Mouse (Mus musculus) monocyte, adult 5-6 weeks (primary cell): Measurements from ENCODE around the gene Ush2a. TPM values are rescaled to one million over a fixed set of nuclear protein-coding genes. Genes with fewer than 3 reads are reported as not detected.

Experiments
- ATAC-seq: fragments of 153-309, 156-312 bp; replicated peaks from 2 replicates; pipeline ENCODE4 v1.8.0; 2017; ENCODE audit warnings: mild to moderate bottlenecking; ENCODE audit not compliant: low TSS enrichment, insufficient number of reproducible peaks, severe bottlenecking, poor library complexity, low FRiP score
- total RNA-seq: library from RNA; stranded (forward); fragments of 200-1000, 200-491, 200-594 nt; gene quantifications from 3 replicates; pipeline ENCODE4 v1.2.3, GENCODE M21; 2017

Ush2a gene
- total RNA-seq, 1 experiment from 2014 or later: not detected

DNA sequence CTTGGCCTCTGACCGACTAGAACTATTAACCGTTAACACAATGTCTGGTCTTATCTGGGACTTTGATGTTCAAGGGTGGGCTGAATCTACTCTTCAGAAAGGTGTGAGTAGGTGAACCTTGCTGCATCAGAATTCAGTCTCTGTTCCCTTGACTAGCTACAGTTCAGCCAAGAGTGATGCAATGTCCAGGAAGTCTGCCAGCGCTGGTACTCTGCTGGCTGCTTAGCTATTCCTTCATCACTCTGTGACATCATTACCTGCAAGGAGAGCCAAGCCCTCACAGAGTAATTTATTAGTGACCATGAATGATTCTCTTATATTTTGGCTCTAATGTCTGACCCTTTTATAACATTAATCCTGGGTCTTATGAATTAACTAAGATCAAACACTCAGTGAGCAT, 101.7 kb downstream of the Ush2a start:
- ATAC-seq: no peak

DNA sequence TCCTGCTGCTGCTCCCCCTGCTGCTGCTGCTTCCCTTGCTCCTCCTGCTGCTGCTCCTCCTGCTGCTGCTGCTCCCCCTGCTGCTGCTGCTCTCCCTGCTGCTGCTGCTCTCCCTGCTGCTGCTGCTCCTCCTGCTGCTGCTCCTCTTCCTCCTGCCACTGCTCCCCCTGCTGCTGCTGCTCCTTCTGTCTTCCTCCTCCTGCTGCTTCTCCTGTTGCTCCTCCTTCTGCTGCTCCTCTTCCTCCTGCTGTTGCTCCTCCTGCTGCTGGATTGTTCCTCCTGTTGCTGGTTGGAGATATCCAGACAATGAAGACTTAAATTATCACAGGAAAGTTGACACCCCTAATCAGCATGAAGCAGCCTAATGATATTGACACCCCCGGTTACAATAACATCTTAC, 123.4 kb downstream of the Ush2a start:
- no peak for ATAC-seq

DNA sequence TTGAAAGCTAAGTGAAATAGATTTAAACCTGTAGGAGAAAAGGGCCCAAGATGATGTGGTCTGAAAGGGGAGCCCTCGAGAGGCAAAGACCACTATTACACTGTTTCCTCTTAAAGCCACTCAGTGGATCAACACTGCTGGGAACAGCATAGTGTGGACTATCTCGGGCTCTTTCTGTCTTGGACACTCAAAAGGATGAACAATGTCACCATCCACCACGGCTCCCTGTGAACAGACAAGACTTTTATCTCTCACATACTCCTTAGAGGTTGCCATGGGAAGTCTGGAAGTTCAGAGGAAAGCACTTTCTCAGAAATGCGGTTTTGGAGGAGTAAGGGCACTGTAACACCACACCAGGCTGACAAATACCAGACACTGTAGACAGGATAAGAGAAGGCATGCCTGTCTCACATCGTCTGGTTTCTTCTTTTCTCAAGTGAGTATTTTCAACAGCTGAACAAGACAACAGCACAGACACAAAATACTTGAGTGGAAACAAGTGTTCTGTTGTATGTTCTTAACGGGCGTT, 124.0 kb downstream of the Ush2a start:
- ATAC-seq: no peak

DNA sequence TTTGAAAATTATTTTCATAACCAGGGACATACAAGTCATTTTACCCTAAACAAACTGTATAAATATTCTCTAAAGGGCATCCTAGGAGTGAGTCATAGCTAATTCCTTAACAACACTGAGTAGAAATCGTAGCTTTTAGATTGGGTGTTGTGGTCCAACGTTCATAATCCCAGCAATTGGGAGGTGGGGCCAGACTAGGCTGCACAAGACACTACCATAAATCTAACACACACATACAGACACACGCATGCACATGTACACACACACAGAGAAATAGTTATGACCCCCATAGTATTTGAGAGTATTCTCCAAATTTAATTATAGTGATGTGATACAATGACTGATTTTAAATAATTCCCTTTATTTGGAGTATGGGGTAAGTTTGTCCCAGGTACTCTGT, 125.5 kb downstream of the Ush2a start:
- ATAC-seq: no peak

DNA sequence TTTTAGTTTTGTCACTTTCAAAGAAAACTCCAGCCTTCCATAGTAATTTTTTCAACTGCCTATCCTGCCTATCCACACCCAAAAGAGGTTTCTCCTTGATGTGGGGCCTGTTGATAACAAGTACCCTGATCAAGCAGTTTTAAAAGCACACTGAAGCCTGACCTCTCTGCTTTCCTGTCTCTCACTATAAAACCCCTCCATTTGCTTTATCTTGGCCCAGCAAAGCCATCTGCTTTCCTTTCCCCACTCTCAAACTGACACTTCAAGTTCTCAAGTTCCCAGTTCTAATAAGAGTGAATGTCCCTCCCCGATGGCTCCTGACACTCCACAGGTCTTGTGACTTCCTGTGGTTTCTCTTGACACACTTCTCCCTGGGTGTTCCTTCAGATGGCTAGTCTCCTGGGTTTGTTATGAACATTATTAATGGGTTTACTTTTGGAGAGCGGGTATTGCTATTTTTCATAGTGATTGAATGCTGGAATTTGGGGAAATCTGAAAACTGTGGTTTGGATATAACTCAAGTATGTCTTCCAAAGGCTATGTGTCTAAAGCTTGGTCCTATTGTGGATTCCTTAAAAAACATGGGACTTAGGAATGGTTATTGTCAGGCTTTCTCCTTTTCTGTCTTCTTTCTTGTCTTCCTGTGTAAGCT, 126.1 kb downstream of the Ush2a start:
- no peak for ATAC-seq

DNA sequence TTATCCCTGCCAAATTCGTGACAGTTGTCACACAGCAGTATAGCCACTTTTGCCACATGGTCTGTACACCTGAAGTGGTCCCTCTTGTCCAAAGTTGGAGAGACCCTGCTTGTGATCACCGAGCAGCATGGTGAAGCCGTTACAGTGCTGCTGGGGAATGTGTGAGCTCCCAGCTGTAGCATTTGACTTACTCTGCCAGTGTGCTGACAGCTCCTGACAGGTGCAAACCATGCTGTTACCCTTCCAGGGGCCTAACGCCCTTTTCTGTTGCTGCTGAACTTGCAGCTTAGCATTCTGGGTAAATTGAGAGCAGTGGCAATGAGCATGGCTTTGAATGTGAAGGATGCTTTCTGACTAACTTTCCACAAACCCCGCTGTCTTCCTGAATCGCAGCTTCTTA, 128.3 kb downstream of the Ush2a start:
- ATAC-seq: no peak

DNA sequence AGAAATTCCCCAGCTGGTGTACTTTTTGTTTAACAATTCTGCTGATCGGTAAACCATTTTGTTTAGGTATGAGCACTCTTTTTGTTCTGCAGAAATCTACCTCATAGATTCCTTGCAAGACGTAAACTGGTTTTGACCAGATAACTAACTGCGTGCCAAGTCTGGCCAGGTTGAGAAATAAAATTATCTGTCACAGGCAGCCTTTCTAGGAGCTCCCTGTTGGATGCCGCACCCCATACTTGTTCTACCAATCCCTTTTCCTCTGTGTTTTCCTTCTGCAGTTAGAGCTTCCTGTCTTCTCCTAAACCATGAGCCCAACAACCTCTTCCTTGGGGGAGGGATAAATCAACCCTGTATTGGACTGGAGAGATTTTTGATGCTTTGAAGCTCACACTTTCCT, 145.4 kb downstream of the Ush2a start:
- no peak for ATAC-seq

DNA sequence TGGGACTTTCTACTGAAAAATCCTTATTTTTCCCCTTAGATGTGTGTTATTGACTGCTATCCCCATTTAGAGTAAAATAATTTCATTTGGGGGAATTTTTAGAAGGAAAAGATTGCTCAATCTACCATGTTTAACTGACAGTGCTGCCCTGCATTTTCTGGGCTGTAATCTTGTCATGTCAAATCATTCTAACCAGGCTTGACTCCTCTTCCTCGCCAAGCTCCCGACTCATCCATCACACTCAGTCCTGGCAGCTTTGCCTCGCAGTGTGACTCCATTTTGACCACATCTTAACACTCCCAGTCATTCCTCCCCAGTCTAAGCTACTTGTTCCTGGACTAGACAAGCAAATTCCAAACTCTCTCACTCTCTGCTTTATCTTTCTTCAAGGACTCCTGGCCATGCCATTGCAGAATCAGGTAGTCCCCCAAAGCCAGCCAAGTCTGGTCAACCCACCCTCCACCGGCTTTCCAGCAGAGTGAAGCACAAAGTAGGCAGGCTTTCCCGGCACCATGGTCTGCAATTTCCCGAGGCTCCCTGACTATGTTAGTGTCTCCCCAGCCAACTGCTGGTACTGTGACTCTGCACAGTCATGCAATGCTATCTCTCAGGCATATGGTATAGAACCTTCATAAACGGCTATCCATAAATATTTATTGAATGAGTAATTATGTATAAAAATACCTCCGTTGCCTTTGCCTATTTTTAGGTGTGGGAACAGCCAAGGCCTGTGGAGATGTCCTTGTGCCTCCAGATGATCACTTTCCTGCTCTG, 146.0 kb downstream of the Ush2a start:
- ATAC-seq: no peak

DNA sequence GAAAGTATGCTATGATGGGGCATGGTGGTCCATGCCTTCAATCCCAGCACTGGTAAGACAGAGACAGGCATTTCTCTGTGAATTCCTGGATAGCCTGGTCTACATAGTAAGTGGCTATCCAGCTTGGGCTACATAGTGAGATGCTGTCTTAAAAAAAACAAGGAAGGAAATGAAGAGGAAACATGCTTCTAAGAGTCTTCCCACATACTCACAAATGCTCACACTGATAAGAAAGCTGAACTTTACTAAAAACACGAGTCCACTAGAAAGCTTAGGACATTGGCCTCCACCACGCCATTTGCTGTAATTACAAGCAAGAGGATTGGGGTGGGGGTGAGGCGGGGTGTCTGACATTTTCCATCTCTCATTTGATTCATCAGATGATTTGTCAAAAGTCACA, 148.7 kb downstream of the Ush2a start:
- ATAC-seq: no peak

DNA sequence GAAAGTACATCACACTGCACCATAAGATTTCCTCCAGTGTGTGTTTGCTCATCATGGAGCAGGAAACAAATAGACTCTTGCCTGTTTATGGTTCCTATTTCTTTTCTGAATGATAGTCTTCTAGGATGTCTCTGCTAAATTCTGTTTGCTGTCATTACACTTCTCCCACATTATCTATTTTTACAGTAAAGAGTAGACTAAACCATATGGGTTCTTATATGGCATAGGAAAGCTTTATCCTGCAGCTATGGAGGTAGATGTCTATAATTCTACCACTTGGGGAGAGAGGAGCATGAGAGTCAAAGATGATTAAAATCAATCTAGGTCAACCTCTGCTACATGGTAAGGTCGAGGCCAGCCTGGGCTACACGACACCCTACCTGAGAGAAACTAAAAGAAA, 158.7 kb downstream of the Ush2a start:
- ATAC-seq: no peak

DNA sequence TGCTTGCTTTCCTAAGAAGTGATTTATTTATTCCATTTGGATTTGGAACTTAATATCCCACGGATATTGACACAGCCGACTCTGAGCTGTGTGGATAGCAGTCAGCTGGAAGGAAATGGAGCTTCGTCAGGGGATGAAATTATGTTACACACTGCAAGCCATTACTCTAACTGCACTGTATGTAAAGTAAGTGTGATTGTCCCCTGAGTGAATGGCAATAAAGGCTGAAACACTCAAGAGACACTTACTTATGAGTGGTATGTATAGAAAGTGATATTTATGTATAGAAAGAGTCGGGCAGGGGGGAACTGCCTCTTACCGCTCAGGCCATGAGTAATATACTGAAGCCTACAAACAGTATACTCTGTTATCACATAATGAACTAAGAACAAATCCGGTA, 166.3 kb downstream of the Ush2a start:
- no peak for ATAC-seq

DNA sequence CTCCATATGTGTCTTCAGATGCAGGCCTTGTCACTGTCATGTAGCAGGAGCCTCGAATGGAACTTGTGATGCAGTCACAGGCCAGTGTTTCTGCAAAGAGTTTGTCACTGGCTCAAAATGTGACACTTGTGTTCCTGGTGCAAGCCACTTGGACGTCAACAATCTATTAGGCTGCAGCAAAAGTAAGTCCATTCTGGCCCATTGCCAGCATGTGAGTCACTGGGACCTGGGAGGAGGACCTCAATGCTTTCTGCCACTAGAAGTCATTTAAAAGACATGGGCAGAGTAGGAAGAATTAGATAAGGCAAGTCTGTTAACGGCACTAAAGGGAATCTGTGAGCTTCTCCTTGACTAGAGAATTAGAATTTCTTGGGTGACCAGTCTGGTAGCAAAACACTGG, 168.9 kb downstream of the Ush2a start:
- ATAC-seq: no peak

DNA sequence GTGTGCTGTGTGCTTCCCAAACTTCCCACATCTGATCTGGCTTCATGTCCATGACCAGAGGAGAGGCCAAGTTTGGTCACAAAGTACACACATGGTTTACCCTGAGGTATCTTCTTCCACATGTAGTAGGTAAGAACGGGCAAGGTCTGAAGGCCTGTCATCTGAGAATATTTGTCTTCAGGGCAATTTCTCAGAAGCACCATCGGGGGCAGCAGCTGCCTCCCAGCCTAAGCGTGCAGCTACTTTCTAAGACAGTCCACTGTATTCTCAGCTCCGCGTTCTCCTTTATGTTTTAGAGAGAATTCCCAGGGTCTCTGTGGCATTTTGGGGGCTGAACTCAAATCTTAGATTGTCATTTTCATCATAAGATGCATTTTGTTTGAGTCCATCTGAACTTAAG, 186.1 kb downstream of the Ush2a start:
- ATAC-seq: no peak

DNA sequence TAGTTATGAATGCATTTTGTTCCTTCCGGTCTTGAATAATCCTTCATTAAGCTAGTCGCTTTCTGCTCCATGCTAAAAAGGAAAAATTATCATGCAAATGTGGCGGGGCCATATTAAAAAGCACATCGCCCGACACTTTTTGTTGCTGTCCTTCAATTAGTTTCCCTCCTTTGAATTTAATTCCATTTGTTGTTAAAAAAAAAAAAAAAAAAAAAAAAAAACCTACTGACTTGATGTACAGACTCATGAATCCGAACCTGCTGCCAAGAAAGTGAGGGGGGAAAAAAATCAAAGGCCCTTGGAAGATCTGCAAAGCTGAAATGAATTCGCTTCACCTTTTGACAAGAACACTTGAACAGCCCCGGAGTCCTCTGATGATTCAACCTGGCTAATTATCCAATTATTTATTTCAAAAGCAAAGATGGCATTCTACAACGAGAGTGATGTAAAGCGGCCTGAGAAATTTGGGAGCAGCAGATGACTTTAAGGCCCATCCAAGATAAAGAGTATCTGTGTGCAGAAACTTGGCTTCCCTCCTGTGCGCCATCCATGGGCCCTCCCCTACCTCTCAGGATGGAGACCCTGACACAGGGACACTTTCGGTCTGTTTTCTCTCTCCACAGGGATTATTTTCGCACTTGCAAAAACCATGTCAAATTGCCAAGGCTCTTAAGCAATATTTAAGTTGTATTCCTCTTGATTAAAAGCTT, 194.8 kb downstream of the Ush2a start:
- ATAC-seq: no peak

DNA sequence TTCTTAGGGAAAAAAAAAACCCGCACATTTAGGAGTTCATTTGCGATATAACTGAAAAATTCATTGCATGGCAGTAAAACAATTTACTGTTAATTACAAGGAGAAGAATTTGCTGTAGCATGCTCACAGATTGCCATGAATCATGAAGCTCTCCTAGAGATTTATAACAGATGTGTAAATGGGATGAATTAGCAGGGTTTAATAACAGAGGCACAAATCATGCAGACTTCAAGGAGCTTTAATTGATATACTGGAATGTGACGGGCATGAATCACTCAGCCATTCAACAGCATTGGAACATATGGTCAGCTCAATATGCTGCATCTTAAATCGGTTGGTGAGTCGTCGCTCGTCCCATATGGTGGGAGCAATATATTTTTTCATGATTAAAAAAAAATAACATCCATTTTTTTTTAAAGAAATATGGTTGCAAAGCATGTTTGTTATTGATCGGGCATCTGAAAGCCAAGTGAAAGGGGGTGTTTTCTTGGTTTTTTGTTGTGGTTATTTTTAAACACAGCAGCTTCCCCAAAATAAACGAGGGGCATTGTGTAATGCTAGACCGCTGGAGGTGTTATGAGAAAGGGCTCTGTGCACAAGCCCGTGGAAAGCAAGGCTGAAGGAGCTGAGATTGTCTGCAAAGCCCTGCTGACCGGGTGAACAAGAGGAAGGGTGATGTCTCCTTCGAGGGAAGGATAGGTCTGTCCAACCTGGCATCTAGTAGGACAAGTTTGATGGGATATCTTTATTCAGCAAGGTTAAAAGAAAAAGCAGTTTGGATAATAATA, 195.6 kb downstream of the Ush2a start:
- ATAC-seq: no peak

DNA sequence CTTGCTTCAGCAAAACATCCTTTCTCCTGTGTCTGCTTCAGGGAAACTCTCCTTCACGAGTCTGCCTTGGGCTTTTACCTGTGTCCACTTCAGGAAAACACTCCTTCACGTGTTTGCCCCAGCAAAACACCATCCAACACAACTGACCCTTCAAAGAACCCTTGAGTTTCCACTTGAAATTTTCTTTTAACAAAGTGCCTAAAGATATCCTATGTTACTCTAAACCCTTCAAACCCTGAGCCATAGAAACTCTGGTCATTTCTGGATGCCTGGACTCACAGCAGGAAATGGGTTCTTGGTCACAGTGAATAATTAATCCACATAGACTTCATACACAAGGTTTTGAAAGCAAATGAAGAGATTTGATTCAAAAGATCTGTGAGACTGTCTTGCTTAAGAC, 199.4 kb downstream of the Ush2a start:
- ATAC-seq: no peak

DNA sequence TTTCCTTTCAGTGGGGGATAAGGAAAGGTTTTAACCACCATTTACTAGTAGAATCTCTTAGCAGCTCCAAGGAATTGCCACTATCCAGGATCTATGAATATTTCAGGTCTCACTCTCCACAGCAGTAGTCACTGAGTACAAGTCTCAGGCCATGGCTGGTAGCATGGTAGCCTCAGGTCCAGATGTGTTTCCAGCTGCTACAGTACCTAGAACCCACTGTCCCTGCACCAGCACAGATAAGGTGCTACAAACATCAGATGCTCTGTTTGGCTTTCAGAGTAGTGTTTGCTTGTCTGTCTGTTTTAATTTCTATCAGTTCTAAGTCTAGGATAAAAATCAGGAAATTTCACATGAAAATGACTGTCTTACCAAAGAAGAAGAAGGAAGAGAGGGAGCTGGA, 202.8 kb downstream of the Ush2a start:
- ATAC-seq: no peak

DNA sequence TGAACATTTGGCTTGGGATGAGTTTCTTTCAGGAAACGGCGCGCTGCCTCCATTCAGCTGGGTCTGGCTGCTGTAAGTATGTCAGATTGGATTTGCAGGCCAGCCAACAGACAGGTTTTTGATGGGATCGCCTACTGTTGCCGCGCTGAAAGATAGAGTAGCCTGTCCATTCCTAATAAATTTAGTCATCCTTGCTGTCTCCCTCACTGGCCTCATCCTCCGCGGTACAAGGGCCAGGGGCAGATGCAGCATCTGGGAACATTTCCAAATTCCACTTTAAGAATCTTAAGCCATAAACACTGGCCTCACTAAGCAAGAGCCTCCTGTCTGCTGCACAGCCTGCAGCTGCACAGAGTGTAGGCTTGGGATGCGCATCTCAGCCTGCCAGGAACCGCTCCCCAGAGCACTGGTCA, 206.6 kb downstream of the Ush2a start:
- ATAC-seq: no peak

DNA sequence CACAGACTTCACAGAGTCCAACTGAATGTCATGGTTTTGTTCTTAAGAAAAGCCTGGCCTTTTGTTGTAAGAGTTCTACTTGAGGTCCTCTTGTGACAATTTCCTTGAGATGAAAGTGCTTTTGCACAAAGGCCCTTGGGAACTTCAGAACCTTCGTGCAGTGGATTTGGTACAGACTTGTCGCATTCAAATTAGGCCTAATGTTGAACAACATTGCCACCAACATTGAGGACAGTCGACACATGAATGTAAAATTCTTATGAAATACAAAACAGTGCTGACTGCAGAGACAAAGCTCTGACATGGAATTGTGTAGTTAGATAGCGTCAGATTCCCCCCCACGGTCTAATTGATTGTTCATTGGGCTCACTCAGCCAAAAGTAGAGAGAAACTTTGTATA, 243.1 kb downstream of the Ush2a start:
- ATAC-seq: no peak
